Mouse (Mus musculus) granulocyte monocyte progenitor cell, adult 5-6 weeks (primary cell): ENCODE data around the gene Nfix. TPM values are rescaled to one million over a fixed set of nuclear protein-coding genes. Genes with fewer than 3 reads are reported as not detected.

Experiments used
- ATAC-seq: replicated peaks from 2 replicates; pipeline ENCODE4 v1.8.0; 2016; ENCODE audit warnings: mild to moderate bottlenecking, moderate TSS enrichment, inconsistent platforms; ENCODE audit not compliant: poor library complexity, severe bottlenecking
- total RNA-seq, 2 experiments: library from RNA; stranded (forward) in 1 of 2; stranded (reverse) in 1 of 2; fragments of 200-712, 200-1000 nt in 1 of 2; fragments of >200 nt in 1 of 2; fragmentation: Nextera tagmentation in 1 of 2; gene quantifications; 2 replicates each; pipeline ENCODE4 v1.2.3; 2014 to 2017

The Nfix gene
- total RNA-seq (2014; fragmentation: Nextera tagmentation) = 25.7 and 51.2 TPM in 2 replicates
- 9.5 and 12.8 TPM in 2 replicates for total RNA-seq (2017)

DNA sequence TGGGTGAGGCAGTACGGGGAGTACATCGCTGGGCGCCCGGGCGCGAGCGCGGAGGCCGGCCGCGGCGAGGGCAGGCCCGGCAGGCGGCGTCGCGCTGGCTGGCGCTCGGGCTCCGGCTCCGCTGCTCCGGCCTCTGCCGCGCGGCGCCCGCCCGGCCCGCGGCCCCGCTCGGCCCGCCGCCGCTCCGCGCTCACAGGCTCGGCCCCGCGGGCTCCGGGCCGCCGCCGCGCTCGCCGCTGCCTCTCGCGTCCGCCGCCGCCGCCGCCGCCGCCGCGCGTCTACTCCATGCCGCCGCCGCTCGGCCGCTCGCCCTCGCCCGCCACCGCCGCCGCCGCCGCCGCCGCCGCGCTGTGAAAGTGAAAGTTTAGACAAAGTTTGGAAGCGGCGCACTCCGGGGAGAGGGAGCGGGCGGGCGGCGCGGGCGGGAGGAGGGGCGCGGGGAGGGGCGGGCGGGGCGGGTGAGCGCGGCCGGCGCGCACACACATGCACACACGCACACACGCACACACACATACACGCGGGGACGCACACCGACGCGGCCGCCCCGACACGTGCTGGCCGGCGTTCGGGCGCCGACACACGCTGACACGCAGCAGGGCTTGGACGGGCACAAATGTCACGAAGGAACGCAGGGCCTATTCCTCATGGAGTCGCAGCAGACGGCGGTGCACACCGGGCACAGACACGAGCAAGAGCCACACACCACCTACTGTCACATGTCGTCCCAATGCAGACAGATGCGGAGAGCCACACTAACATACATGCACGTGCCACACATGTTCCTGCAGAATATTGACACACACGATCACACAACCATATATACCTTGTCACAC is at the start of gene Nfix:
Gene Nfix, minus strand, starts transcription at position 346 of the 833 bp plus-strand sequence.
- peak; percentile 54 for ATAC-seq

DNA sequence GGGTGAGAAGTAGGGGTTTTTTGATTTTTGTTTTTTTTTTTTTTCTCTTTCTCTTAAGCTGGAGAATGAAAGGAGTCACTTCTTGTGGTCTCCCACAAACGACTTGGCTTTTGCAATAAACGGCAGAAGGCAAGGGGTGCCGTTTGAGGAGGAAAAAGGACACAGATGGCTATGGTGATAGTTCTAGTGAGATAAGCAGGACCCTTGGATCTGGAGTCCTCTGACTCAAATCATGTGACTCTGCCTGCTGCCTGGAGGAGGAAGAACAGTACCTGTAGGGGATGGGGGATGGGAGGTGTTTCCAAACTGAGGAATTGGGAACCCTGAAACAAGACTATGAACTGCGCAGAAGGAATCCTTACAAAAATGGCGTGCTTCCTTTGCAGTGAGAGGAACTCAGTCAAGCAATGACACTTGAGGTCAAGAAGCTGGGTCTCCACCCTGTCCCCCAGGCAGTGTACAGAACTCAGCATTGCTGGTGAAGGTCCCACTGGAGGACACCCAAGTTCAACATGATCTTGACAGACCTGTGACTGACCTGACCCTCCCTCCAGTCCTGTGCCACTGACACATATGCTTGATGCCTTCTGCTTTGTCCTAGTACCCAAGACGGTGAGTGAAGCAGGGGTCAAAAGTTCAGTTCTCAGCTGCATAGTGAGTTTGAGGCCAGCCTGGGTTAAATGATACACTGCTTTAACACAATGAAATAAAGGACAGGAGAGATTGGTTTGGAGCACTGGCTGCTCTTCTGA is 47.7 kb upstream of the Nfix start:
- peak; percentile 34 for ATAC-seq

DNA sequence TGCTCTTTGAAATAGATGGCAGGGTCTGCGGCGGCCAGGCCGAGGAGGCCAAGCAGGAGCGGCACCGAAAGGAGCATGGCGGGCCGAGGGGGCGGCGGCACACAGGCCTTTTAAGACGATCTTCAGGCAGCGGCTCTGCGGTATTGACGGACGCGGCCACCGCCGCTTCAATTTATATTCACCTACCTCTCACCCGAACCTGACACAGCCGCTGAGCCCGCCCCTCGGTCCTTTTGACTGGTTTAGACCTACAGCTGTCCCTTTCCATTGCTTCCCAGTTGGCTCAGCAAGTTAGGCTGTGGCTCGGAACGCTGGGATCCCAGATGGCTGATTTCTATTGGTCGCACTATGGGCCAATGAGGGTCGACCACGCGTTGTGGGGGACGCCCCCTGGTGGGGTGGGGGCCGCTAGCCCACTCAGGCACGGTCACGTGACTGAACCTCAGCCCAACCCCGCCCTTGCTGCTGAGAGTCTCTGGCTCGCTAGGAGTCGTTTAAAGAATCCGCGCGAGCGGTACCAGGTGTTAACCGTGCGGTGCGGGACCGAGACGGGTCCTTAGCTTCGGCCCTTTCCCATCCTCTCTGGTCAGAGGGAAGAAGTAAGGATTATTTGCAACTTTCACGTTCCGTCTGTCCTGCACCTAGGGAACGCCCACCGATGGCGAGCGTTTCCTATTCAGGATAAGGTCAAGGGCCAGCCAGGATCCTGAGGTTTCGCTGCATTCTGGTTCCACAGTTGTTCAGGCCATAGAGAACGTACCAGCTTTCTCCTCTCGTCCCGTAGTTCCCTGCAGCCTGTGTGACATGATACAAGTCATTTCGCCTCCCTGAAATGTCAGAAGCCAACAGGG is 46.8 kb upstream of the Nfix start, which contains the start of gene Calr:
Gene Calr, minus strand, starts transcription at position 213 of the 851 bp plus-strand sequence.
- peak; percentile 72 for ATAC-seq

DNA sequence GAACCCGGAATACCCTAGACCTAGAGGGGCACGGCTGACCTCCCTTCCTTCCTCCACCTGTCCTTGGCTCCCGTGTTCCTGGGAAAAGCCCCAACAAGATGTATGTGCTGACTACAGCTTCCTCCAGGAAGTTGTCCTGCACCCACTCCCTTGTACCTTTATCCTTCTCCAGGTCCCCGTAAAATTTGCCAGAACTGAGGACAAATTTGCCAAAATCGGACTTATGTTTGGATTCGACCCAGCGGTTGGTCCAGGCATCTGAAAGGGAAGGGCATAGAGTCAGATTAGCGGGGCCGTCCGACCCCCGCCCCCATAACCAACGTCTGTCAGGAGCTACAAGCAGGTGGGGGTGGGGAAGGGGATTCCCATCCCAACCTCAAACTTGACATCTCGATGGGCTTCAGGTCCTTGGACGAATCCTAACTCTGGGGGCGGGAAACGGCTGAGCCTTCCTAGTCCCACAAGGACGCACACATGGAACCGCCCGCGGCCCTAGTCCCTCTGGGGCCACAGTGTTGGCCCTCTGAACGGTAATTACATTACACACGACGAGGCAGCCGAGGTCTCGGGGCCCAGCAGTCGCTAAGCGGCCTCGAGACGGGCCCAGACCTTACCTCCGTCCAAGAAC is 46.1 kb upstream of the Nfix start:
- no peak; the same call in 1 of the 2 replicates for ATAC-seq

DNA sequence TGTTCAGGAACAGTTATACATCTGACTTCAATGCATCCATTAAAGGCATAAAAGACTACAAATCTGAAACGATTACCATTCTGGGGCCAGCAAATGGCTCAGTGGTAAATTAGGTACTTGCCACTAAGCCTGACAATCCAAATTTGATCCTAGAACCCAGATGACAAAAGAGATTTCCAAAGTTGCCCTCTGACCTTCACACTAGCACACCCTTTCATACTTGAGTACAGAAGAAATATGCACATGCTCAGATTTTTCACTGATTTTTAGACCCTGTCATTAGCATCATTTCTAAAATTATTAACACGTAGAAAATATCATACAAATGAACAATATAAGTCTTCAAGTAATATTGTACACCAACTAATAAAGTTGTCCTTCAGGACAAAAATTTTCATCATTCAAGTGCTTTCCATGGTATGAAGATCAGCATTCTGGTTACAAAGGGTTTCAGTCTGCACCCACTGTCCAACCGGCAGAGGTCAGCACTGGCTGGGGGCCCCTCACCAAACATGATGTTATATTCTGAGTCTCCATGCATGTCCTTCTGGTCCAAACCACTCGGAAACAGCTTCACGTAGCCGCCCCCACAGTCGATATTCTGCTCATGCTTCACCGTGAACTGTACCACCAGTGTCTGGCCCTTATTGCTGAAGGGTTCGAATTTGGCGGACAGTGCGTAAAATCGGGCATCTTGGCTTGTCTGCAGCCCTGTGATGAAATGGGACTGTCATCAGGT is 45.4 kb upstream of the Nfix start:
- no peak for ATAC-seq

DNA sequence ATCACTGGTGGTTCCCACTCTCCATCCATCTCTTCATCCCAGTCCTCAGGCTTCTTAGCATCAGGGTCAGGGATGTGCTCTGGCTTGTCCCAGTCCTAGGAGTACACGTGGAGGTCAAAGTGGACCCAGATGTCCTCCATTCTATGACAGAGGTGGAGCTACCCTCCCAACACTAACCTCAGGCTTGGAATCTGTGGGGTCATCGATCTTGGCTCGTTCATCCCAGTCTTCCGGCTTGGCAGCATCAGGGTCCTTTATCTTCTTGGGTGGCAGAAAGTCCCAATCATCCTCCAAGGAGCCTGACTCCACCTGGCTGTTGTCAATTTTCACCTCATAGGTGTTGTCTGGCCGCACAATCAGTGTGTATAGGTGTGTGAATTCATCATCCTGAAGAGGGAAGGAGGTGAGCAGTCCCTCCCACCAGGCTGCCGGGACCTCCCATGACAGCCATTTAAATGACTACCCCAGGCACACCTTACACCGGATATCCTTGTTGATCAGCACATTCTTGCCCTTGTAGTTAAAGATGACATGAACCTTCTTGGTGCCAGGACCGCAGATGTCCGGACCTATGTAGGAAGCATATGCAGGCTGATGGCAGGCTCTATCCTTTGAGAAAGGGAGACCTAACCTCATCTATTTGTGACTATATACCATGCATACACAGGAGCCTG is 44.4 kb upstream of the Nfix start:
- ATAC-seq = no peak

DNA sequence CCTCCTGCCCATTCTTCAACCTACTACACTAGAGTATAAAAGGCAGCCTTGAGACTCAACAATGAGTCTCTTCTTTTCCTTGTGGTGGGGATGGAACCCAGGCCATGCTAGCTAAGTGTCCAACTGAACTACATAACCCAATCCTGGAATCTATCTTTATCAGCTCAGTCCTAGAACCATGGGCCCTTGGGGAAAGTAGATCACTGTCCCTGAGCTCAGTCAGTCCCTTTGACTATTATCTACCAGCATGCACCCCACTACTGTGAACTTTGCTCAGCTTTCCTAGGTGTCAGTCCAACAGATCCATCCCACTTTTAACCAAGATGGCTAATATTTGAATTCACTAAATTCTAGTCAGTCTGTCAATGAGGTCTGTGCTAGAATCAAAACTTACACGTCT is 41.4 kb upstream of the Nfix start:
- ATAC-seq = no peak

DNA sequence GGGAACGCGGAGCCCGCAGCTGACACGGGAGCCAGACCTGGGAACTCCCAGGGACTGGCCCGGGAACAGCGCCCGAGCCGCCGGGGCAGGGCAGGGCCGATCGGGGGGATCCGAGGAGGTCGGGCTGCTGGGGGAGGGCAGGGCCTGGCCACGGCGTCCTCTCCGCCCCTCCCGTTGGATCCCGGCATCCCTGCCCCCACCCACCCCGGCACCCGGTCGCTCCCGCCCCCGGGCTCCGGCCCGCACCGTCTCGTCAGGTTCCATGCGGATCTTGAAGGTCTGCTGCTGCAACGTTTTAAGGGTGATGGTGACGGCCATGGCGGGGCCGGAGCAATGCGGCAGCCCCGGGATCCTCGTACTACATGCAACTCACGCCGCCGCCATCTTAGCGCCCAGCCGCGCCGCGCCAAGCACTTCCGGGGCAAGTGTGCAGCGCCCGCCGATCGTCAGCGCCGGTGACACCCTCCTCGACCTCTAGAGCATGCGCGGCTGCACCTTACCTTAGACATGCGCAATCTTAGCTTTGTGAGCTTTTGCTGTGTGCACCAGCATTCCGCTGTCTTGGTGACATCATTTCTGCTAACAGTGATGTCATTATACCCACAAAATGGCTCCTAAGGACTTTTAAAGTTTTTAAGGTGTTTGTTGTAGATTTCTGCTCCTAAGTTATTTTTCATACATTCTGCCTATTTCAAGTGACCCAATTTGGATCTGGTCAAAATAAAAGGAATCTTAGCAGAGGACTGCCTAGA is 40.3 kb upstream of the Nfix start, which contains the start of gene Rad23a:
Gene Rad23a, minus strand, starts transcription at position 418 of the 752 bp plus-strand sequence.
- ATAC-seq = peak; percentile 80

DNA sequence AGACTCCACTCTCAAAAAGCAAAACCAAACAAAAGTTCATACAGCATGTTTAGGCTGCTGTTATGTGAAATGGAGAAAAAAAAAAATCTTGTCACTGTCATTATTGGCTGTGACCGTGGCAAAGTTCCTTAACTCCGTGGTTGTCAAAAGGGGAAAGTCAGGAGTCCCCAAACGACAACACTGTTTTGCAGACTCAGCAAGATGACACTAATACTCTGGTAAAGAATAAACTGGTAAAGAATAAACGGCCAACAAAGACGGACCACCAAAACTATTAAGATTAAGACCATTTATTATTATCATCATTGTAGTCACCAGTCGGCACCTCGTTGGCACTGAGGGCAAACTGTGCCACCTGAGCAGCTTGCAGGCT is 39.7 kb upstream of the Nfix start:
- no peak for ATAC-seq

DNA sequence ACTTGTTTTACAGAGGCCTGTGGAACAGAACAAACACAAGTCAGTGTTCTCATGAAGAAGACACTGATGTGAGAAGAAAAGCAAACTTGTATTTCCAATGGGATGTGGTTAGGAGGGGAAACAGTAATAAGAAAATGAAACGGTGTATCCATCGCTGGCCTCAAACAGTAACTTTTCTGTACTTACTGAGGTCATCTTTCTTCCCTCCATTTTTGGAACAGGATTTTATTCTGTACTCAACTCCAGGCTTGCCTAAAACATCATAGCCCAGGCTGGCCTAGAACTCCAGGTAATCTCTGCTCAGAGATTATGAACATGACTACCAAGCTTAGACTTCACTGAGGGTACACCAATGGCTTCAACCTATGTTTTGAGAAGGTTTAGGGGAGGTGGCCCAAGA is 39.3 kb upstream of the Nfix start:
- ATAC-seq = no peak

DNA sequence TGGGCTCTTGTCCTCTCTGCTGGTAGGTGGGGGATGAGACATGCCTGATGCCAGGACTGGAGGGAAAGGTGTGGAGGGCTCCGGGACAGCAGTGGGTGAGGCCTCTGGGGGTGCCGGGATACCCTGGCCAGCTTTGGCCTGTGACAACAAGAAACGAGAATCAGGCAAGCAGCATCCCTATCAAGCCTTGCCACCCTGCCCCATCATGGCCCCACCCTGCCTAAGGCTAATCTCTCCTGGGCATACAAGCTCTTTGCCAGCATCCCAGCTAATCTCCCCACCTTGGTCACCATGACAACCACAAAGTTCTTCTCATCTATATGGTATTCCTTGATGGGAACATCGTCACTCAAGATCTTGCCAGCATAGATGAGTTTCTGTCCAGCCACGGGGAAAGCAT is 38.4 kb upstream of the Nfix start:
- ATAC-seq = no peak

DNA sequence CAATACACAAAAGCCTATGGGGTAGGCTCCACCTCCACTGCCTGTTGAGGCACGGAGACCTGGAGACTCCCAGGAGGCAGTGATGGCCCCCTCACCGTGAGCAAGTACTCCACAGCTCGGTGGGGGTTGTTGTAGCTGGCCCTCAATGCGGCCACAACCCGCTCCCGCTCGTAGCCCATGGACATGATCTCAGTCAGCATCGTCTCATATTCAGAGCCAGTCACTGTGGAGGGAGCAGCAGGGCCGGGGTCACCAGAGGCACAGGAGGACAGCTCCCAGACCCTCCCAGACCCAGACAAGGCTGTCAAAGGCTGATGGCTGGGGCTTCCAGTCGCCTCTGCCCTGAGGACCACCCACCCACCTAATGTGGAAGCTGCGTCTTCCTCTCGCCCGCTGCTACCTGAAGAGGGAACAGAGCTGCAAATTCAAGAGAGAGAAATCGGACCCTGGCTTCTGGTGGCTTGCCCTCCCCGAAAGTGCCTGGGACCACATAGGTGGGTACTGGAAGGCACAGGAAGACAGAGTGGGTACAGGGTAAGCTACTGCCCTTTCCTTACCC is 37.8 kb upstream of the Nfix start:
- no peak for ATAC-seq

DNA sequence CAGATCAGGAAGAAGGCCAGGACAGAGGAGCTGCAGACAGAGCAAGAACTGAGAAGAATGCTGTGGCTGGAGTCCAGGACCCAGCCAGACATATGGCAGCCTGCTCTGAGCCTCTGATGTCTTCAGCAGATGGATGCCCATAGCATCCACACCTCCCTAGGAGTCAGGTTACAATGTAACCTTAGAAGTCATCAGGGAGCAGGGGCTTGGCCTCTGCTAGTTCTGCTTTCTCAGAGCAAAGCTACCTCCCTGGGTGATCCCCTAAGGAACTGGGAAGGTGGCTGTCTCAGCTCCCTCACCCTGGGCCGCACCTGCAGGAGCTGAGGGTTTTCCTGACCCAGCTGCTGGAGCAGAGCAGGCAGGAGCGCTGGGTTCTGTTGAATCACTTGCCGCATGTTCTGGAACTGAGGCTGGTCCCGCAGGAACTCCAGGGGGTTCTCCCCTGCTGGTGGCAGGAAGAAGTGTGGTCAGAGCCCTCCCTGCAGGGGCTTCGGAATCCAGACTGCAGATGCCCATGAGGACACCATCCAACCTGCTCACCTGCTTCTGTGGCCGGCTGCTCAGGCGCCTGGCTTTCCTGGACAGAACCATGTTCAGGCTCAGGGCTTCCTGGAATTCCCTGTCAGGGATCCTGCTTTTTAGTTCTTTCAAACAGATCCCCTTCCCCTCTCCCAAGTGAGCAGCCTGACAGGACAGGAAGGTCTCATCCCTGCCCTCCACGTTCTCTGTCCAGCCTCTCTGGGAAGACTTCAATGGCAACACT is 37.2 kb upstream of the Nfix start:
- no peak for ATAC-seq

DNA sequence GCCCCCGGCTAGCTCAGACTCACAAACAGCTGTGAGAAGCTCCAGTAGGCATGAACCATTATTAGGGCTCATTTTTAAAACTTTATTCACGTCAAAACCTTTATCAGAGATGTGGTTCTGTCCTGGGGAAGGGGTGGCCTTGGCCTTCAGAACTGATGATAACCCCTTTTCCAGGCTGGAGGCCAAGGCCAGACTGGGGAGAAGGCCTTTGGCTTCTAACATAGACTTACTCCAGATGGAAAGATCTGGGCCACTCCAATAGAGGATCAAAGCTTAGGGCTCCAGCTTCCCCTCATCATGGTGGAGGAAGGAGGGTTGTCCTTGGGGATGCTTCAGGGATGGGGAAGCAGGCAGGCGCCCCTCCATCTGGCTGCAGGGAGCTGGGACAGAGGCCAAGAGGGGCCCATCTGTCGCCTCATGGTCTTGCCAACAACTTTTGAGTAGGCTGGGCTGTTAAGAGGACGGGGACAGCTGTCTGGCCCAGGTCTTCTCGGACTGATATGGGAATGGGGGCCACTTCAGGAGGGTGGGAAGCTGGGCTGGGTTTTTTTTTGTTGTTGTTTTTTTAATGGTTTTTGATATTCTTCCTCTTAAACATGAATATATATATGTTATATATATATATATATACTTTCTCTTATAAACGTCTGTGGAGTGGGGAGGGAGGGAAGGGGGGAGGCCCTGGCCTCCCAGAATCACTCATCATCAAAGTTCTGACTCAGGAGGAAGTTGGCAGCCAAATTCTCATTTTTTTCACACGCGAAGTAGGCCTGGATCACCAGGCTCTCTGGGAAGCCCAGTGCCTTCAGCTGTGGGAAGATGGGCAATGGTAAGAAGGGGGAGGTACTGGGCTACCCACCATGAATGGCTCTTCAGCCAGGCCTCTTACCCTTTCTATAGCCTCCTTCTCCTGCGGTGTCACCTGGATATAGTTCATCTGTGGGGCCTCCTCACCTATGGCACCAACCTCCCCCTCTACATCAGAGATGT is 35.0 kb upstream of the Nfix start:
- ATAC-seq = no peak

DNA sequence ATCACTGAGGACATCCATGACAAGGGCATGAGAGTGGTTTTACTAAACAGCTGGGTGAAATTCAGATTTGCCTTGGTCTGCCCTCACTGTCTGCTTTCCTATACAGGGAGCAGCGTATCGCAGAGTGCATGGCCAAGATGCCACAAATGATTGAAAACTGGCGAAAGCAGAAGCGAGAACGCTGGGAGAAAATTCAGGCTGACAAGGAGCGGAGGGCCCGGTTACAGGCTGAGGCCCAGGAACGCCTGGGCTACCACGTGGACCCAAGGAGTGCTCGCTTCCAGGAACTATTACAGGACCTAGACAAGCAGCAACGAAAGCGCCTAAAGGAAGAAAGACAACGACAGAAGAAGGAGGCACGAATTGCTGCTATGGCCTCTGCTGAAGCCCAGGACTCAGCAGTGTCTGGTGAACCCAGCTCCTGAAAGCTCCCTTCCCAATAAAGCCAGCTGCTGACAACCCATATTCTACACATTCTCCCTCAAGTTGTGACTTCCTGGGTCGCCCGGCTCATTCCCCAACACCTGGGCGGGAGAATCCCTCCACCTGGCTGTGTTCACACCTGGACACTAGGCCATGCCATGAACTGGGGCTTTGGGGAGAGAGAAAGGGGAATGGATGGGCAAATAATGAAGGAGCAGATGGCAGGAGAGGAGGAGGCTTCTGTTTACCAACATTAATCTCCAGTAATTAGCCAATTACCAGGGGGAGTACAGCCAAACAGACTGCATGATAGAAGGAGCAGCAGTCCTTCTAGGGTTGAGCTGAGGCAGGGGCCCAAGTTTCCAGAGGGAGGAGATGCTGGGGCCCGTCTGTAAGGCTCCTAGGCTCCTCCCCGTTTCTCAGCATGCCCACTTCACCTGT is 34.1 kb upstream of the Nfix start:
- ATAC-seq = no peak
